Mouse (Mus musculus) kidney, adult 2 months (tissue): ENCODE measurements around the gene Gss.

Experiments used
- CTCF ChIP-seq: fragments of 200-500 bp; conservative IDR thresholded peaks from 2 replicates; pipeline ENCODE4 v1.5.1; 2011; ENCODE audit warnings: low read depth, mild to moderate bottlenecking, control low read depth, low read length, moderate library complexity, mixed read lengths; ENCODE audit not compliant: insufficient read depth, insufficient read length
- POLR2A ChIP-seq: fragments of 200-500 bp; IDR thresholded peaks from one replicate; pipeline ENCODE4 v1.6.1; 2011; ENCODE audit warnings: low read depth, low read length, control low read depth

GRCm38 (mm10) chr2:155635961-155636360, 43.4 kb upstream of the Gss start:
- TF ChIP-seq CTCF (no peak), POLR2A (no peak)
